Mouse (Mus musculus) limb, embryonic 11.5 days (tissue): ENCODE measurements at regions not wholly inside any gene's neighbourhood (a gene's known extent, or its start where the extent isn't known, plus 50 kb on each side); places are given as distances from the start of the nearest gene placed in this dataset.

Source experiments
- ATAC-seq: fragments of 200-750 bp; cut with Nextera tagmentation; 2 replicates; pipeline ENCODE4 v1.8.0; 2017; ENCODE audit warnings: low read depth; ENCODE audit not compliant: insufficient number of reproducible peaks, low FRiP score, low TSS enrichment
- DNase-seq: peaks from one replicate; pipeline ENCODE4 v3.0.0-alpha.2; 2015; ENCODE audit warnings: low spot score
- H3K27ac ChIP-seq: fragments of 300-500 bp; sonication (generic); replicated peaks from 2 replicates; pipeline ENCODE4 v1.5.1; 2014; ENCODE audit warnings: low read depth, mild to moderate bottlenecking, low read length
- H3K27me3 ChIP-seq: fragments of 300-500 bp; sonication (generic); 2 replicates; pipeline ENCODE4 v1.6.1; 2014; ENCODE audit warnings: mild to moderate bottlenecking, low read length, mixed read lengths; ENCODE audit not compliant: control insufficient read depth, insufficient read depth
- H3K36me3 ChIP-seq: fragments of 300-500 bp; sonication (generic); 2 replicates; pipeline ENCODE4 v1.6.1; 2014; ENCODE audit warnings: mild to moderate bottlenecking, low read length, moderate library complexity, mixed read lengths; ENCODE audit not compliant: control insufficient read depth, insufficient read depth
- H3K4me1 ChIP-seq: fragments of 300-500 bp; sonication (generic); 2 replicates; pipeline ENCODE4 v1.6.1; 2014; ENCODE audit warnings: low read length, mixed read lengths; ENCODE audit not compliant: control insufficient read depth, insufficient read depth
- H3K4me2 ChIP-seq: fragments of 300-500 bp; sonication (generic); 2 replicates; pipeline ENCODE4 v1.6.1; 2014; ENCODE audit warnings: low read depth, mild to moderate bottlenecking, moderate library complexity; ENCODE audit not compliant: severe bottlenecking
- H3K4me3 ChIP-seq: fragments of 300-500 bp; sonication (generic); 2 replicates; pipeline ENCODE4 v1.5.1; 2014; ENCODE audit warnings: low read depth, low read length
- H3K9ac ChIP-seq: fragments of 300-500 bp; sonication (generic); 2 replicates; pipeline ENCODE4 v1.6.1; 2014; ENCODE audit warnings: mild to moderate bottlenecking, low read length
- H3K9me3 ChIP-seq: fragments of 300-500 bp; sonication (generic); 2 replicates; pipeline ENCODE4 v1.6.1; 2016; ENCODE audit warnings: low read length; ENCODE audit not compliant: control insufficient read depth
- WGBS: fragments of 180-500 bp; shearing (Covaris S2); extraction: QIAGEN DNeasy Blood & Tissue Kit; methylation state at CpG from one replicate; pipeline ENCODE4 v1.1.7; 2014; 5-methylcytosine and 5-hydroxymethylcytosine counted together

DNA sequence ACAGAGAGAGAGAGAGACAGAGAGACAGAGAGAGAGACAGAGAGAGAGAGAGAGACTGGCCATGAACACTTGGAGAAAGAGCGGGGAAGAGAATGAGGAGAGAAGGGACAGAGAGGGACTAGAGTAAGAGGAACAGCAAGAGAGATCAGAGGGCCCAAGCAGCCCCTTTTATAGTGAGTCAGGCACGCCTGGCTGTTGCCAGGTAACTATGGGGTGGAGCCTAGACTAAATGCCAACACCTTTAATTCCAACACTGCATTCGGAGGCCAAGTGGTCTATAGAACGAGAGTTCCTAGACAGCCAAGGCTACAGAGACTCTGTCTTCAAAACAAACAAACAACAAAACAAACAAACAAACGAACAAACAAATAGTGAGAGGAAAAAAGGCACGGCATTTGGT is 148.1 kb downstream of the Foxo1 start:
- Histone ChIP-seq H3K4me1 (peaks cover 14% of the 10 kb centered on the region), H3K4me3 (no peak overlapping the region), H3K4me2 (no peak overlapping the region), H3K36me3 (no peaks in the 10 kb centered on the region), H3K27me3 (no peaks in the 10 kb centered on the region), H3K9ac (no peak overlapping the region), H3K9me3 (no peaks in the 10 kb centered on the region), H3K27ac (no peak overlapping the region)
- WGBS, result 31% methylated on average over 6 of the region's 6 CpGs
- DNase-seq (no peak), ATAC-seq (no peak)

GRCm38 (mm10) chr3:52415361-52415760 is 147.2 kb downstream of the Foxo1 start:
- Histone ChIP-seq H3K27ac (no peak overlapping the region), H3K9me3 (no peaks in the 10 kb centered on the region), H3K4me3 (no peak overlapping the region), H3K4me2 (0 out of 2 replicates have a peak overlapping the region, but pooled peaks have one; percentile 10), H3K36me3 (no peaks in the 10 kb centered on the region), H3K4me1 (peaks cover 14% of the 10 kb centered on the region), H3K27me3 (no peaks in the 10 kb centered on the region), H3K9ac (no peak overlapping the region)
- DNase-seq (no peak), ATAC-seq (no peak)
- 17% methylated on average over 6 of the region's 6 CpGs for WGBS

DNA sequence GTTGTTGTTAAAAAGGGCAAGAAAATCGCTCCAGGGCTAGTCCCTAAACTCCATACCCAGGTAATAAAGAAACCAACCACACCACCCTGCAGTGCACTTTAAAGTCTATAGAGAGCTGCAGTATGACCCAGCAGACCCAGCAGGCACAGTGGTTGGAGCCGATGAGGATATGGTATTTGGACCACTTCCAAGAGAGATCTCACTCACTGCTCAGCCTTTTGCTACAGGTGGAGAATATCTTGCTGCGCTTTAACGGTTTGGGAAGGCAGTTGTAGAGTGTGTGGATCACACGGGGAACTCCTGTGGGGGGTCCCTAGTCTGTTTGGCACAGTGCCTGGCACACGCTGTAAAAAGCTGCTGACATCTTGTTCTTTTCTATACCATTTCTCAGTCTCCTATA is 145.9 kb downstream of the Foxo1 start:
- H3K9ac ChIP-seq, result no peak overlapping the region
- no peak overlapping the region for H3K4me2 ChIP-seq
- ATAC-seq (no peak), DNase-seq (no peak)
- no peaks in the 10 kb centered on the region for H3K36me3 ChIP-seq
- H3K9me3 ChIP-seq, result no peaks in the 10 kb centered on the region
- H3K4me1 ChIP-seq, result peaks cover 14% of the 10 kb centered on the region
- no peak overlapping the region for H3K27ac ChIP-seq
- no peaks in the 10 kb centered on the region for H3K27me3 ChIP-seq
- WGBS, result 38% methylated on average over 6 of the region's 6 CpGs
- no peak overlapping the region for H3K4me3 ChIP-seq

DNA sequence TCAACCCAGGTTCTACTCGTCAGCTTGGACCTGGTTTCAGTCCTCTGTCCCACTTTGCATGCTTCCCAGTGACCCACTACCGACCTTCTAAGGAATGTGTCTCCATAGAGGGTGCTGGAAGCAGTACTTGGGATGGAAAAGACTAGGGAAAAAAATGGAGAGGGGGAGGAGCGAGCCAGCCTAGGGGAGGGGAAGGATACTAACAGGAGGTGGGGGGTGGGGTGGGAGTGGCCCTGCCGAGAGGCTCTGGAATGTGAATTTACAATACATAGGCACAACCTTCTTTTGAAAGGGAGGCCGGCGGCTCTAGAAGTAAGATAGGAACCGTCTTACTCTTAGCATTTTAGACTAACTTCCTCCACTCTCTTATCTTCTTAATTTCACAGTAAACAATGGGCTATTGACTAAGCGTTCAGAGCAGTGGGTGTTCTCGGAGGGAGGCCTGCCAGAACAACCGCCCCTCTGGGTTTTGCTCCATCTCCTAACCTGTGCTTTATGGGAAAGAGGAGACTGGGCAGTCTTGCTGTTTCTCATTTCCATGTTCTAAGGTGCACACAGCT is 145.1 kb downstream of the Foxo1 start:
- H3K4me1 ChIP-seq, result peaks cover 14% of the 10 kb centered on the region
- no peak overlapping the region for H3K4me3 ChIP-seq
- WGBS, result 14% methylated on average over 10 of the region's 10 CpGs
- no peaks in the 10 kb centered on the region for H3K9me3 ChIP-seq
- no peaks in the 10 kb centered on the region for H3K27me3 ChIP-seq
- no peaks in the 10 kb centered on the region for H3K36me3 ChIP-seq
- no peak overlapping the region for H3K9ac ChIP-seq
- no peak overlapping the region; the same call in 1 of the 2 replicates for H3K4me2 ChIP-seq
- ATAC-seq, result 0 out of 2 replicates have a peak, but pooled peaks have one; percentile 31
- peak; percentile 54 for DNase-seq
- H3K27ac ChIP-seq, result no peak overlapping the region

GRCm38 (mm10) chr3:52411356-52411755 is 143.2 kb downstream of the Foxo1 start:
- ATAC-seq (no peak), DNase-seq (no peak)
- Histone ChIP-seq H3K9ac (no peak overlapping the region), H3K9me3 (no peaks in the 10 kb centered on the region), H3K4me2 (no peak overlapping the region), H3K27ac (no peak overlapping the region), H3K27me3 (no peaks in the 10 kb centered on the region), H3K4me3 (no peak overlapping the region), H3K4me1 (peaks cover 14% of the 10 kb centered on the region), H3K36me3 (no peaks in the 10 kb centered on the region)
- WGBS, result 91% methylated on average over 5 of the region's 5 CpGs

- 55% methylated on average over 7 of the region's 7 CpGs for WGBS
- H3K4me1 ChIP-seq, result peaks cover 11% of the 10 kb centered on the region
- H3K9ac ChIP-seq, result no peak overlapping the region
Observed at GRCm38 (mm10) chr3:52409465-52409864, 141.3 kb downstream of the Foxo1 start.

DNA sequence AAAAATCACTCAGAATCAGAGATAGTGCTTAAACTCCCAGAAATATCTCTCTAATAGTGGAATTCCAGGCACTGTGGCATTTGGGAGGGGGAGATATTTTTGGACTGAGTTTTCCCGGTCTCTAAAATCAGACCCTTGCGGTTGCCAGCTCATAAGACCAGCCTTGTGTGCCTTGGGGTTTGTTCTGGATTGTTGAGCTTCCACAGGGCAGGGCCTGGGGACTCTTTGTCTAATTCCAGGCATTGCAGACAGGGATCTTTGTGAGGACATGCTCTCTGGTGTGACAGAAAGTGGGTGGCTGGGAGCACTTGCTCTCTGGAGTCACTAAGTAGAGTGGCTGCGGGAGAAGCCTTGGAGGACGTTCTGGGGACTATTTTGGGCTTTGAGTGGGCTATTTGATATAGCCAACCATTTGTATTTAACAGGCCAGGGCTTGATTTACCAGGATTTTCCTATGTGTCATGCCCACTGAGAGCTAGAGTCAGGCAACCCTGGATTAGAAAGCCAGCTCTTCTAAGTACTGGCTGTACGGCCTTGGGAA is 138.7 kb downstream of the Foxo1 start:
- Histone ChIP-seq H3K4me3 (no peak overlapping the region), H3K4me1 (peaks cover under 1% of the 10 kb centered on the region; the same call in 1 of the 2 replicates), H3K36me3 (no peaks in the 10 kb centered on the region), H3K27me3 (no peaks in the 10 kb centered on the region), H3K9me3 (no peaks in the 10 kb centered on the region), H3K4me2 (no peak overlapping the region), H3K9ac (no peak overlapping the region), H3K27ac (no peak overlapping the region)
- ATAC-seq (no peak), DNase-seq (no peak)
- WGBS, result 82% methylated on average over 5 of the region's 5 CpGs

More at GRCm38 (mm10) chr3:52409465-52409864, 141.3 kb downstream of the Foxo1 start:
- ATAC-seq, result no peak
- Histone ChIP-seq H3K36me3 (no peaks in the 10 kb centered on the region), H3K9me3 (no peaks in the 10 kb centered on the region), H3K27ac (no peak overlapping the region), H3K27me3 (no peaks in the 10 kb centered on the region), H3K4me3 (no peak overlapping the region), H3K4me2 (no peak overlapping the region)
- no peak for DNase-seq

DNA sequence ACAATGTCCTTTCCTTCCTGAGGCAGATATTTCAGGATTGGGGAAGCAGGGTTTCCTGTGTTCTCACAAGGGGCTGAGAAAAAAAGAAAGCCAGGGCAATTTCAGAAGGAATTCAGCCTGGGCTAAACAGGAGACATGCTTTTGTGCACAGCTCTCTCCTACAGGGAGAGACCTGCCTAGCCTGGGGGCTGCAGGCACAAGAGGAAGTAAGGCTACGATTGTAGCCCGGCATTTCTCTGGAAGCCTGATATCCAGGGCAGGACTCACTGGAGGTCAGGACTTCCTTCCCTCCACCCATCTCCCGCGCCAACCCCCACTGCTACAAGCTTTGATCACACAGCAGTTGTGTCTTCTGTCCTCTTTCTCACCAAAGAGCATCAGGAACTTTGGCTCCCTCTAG is 136.5 kb downstream of the Foxo1 start:
- H3K4me2 ChIP-seq, result no peak overlapping the region
- H3K36me3 ChIP-seq, result no peaks in the 10 kb centered on the region
- DNase-seq (no peak), ATAC-seq (no peak)
- 5% methylated on average over 4 of the region's 4 CpGs for WGBS
- H3K9me3 ChIP-seq, result no peaks in the 10 kb centered on the region
- no peak overlapping the region for H3K27ac ChIP-seq
- H3K9ac ChIP-seq, result no peak overlapping the region
- H3K4me1 ChIP-seq, result peaks cover 20% of the 10 kb centered on the region
- H3K27me3 ChIP-seq, result 0 out of 2 replicates have a peak, but pooled peaks cover 2% of the 10 kb centered on the region
- H3K4me3 ChIP-seq, result no peak overlapping the region

DNA sequence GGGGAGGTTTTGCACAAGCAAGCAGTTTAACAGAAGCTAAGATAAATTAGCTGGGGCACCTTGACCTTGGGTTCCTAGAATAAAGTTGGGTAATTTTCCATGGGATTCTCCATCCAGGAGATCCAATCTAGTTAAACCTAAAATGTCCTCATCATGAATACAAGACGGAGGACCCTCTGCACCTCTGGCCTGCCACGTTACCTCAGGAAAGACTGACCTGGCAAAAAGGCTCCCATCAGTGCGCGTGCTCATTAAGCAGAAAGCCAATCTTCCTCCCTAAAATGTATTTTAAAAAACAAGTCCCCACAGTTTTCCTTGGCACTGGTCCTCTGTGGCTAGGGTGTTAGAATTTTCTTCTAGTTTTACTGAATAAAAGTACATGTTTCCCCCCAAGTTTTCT is 134.9 kb downstream of the Foxo1 start:
- H3K27me3 ChIP-seq, result 0 out of 2 replicates have a peak, but pooled peaks cover 2% of the 10 kb centered on the region
- H3K27ac ChIP-seq, result no peak overlapping the region
- H3K9ac ChIP-seq, result no peak overlapping the region
- H3K36me3 ChIP-seq, result no peaks in the 10 kb centered on the region
- DNase-seq (no peak), ATAC-seq (no peak)
- WGBS, result 89% methylated on average over 4 of the region's 4 CpGs
- H3K4me1 ChIP-seq, result peaks cover 20% of the 10 kb centered on the region
- no peaks in the 10 kb centered on the region for H3K9me3 ChIP-seq
- H3K4me3 ChIP-seq, result no peak overlapping the region
- no peak overlapping the region for H3K4me2 ChIP-seq
